Mouse (Mus musculus) lung, postnatal 0 days (tissue): ENCODE measurements at regions not wholly inside any gene's neighbourhood (a gene's known extent, or its start where the extent isn't known, plus 50 kb on each side); places are given as distances from the start of the nearest gene placed in this dataset.

ENCODE experiments used
- CTCF ChIP-seq: IDR thresholded peaks from 2 replicates; pipeline ENCODE4 v1.5.1; 2016; ENCODE audit warnings: antibody characterized with exemption, mild to moderate bottlenecking
- EP300 ChIP-seq: IDR thresholded peaks from 2 replicates; pipeline ENCODE4 v1.6.1; 2016; ENCODE audit warnings: antibody characterized with exemption, mild to moderate bottlenecking, control low read depth

DNA sequence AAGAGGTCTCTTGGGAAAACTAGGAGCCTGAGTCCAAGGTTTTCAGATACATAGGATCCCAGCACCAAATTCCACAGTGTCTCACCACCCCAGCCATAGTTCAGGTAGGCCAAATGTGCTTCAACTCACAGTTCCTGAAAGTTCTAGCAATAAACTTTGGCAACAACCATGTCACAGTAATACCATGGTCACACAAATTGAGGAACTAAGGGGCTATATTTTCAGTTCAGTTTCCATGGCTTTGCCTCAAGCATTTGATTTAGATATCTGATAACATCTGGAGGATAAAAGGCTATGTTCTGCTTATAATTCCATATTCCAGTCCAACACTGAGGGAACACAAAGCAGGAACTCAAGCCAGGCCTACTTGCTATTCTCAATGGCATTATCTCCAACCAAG, 256.2 kb upstream of the Erbb4 start:
- TF ChIP-seq CTCF: no peak
- no peak for TF ChIP-seq EP300
